Mouse (Mus musculus): ENCODE measurements around the gene Slc45a3. TPM values are rescaled to one million over a fixed set of nuclear protein-coding genes. Genes with fewer than 3 reads are reported as not detected.

Slc45a3 gene
- polyA plus RNA-seq, 1 experiment from 2014 or later = 2.1 TPM

DNA sequence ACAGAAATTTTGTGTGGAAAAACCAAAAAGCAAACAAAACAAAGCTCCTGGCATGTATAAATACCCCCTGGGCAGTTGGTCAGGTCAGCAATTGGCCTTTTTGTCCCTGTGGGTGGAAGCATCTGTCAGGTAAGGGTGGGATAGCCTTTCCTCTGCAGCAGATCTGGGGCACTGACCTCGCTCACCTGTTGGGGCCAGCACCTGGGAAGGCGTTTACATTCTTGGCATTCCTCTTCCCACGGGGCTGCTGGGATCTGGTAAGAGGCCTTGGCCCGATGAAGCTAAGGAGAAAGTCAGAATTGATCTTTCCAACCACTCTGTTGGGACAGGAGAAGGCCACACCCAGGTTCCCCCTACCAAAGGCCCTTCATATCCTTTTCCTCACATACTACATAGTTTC lies 7.1 kb downstream of the Slc45a3 start:
- no peak overlapping the region for H3K27ac ChIP-seq (ENCODE audit: low read depth)
- H3K4me3 ChIP-seq (ENCODE audit: low read depth, low read length) = no peak overlapping the region
- no peak overlapping the region for H3K4me2 ChIP-seq (ENCODE audit: low read length)
- H3K27me3 ChIP-seq (replicated peaks; ENCODE audit: control insufficient read depth, insufficient read depth, low read length) = peaks cover 8% of the 10 kb centered on the region; the same call in 1 of the 2 replicates
- 42% methylated on average over 4 of the region's 4 CpGs for WGBS
- peaks cover 27% of the 10 kb centered on the region for H3K4me1 ChIP-seq (replicated peaks; ENCODE audit: control insufficient read depth, insufficient read depth, low read length)
- H3K9ac ChIP-seq (ENCODE audit: low read length) = no peak overlapping the region
- ATAC-seq (replicated peaks; ENCODE audit: low FRiP score, low TSS enrichment, low read depth) (no peak), DNase-seq (ENCODE audit: low spot score) (no peak)
- no peaks in the 10 kb centered on the region for H3K36me3 ChIP-seq (ENCODE audit: control insufficient read depth, insufficient read depth, low read length)
- H3K9me3 ChIP-seq (ENCODE audit: control insufficient read depth, low read length) = no peaks in the 10 kb centered on the region

DNA sequence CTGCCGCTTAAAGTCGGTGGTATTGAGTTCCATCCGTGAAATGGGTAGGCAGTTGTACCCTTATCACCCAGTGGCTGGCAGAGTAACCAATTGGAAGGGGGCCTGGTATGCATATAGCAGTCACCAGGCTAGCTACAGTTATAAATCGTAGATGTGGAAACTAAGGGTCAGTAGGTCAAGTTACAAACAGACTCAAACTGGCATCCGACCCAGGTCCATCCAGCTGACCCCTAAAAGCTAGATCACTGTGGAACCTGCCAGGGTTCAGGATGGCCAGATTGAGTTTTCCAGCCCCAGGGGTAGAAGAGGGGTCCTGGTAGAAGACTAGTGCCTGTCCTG lies 7.5 kb downstream of the Slc45a3 start:
- Histone ChIP-seq H3K9me3 (ENCODE audit: control insufficient read depth, low read length) (no peaks in the 10 kb centered on the region), H3K4me3 (ENCODE audit: low read depth, low read length) (no peak overlapping the region), H3K36me3 (ENCODE audit: control insufficient read depth, insufficient read depth, low read length) (no peaks in the 10 kb centered on the region), H3K27me3 (replicated peaks; ENCODE audit: control insufficient read depth, insufficient read depth, low read length) (0 out of 2 replicates have a peak, but pooled peaks cover 8% of the 10 kb centered on the region), H3K27ac (ENCODE audit: low read depth) (no peak overlapping the region), H3K4me2 (ENCODE audit: low read length) (no peak overlapping the region), H3K9ac (ENCODE audit: low read length) (no peak overlapping the region), H3K4me1 (replicated peaks; ENCODE audit: control insufficient read depth, insufficient read depth, low read length) (peaks cover 27% of the 10 kb centered on the region)
- ATAC-seq (replicated peaks; ENCODE audit: low FRiP score, low TSS enrichment, low read depth) (no peak), DNase-seq (ENCODE audit: low spot score) (no peak)
- WGBS = 50% methylated on average over 5 of the region's 5 CpGs

DNA sequence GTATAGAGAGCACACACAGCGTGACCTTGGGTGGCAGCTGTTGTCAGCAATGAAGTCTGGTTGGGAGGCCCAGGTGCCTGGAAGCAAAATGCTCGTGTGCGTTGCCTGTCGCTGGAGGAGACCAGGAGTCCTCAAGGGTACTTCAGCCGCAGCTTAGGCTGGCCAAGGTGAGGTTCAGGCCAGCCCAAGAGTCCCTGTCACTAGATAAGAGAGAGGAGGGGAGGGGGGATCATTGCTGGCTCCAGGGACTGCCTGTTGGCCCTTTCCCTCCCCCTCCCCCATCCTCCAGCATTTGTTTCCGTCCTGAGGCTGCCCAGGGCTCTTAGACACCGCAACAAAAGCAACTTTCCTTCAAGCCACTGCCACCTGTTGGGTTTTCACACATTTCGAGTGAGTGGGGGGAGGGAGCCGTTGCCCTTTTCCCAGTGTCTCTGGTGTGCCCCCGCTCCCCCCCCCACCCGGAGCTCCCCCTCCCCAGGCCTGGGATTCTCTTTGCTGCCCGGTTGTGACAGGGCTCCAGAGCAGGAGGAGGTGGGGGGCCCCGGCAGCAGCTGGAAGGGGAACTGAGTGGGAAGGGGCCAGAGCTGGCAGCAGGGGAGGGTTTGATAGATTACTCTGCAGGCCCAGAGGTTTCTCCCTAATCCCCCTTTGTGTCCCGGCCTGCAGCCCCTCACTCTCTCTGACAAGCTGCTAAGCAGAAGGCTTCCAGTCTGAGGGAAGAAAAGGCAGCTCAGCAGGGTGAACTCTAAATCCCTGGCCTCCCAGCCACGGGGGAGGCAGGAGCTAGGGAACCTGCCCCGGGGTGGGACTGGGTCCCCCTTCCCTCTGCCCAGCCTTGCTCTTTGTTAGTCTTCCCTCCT lies 8.1 kb downstream of the Slc45a3 start:
- Histone ChIP-seq H3K4me2 (ENCODE audit: low read length) (peak overlapping the region; percentile 37), H3K4me3 (ENCODE audit: low read depth, low read length) (no peak overlapping the region), H3K9ac (ENCODE audit: low read length) (no peak overlapping the region), H3K9me3 (ENCODE audit: control insufficient read depth, low read length) (no peaks in the 10 kb centered on the region), H3K4me1 (replicated peaks; ENCODE audit: control insufficient read depth, insufficient read depth, low read length) (peaks cover 27% of the 10 kb centered on the region), H3K27me3 (replicated peaks; ENCODE audit: control insufficient read depth, insufficient read depth, low read length) (0 out of 2 replicates have a peak, but pooled peaks cover 2% of the 10 kb centered on the region), H3K36me3 (ENCODE audit: control insufficient read depth, insufficient read depth, low read length) (no peaks in the 10 kb centered on the region), H3K27ac (ENCODE audit: low read depth) (no peak overlapping the region)
- WGBS = 10% methylated on average over 16 of the region's 16 CpGs
- DNase-seq (ENCODE audit: low spot score) = peak; percentile 59
- no peak for ATAC-seq (replicated peaks; ENCODE audit: low FRiP score, low TSS enrichment, low read depth)

DNA sequence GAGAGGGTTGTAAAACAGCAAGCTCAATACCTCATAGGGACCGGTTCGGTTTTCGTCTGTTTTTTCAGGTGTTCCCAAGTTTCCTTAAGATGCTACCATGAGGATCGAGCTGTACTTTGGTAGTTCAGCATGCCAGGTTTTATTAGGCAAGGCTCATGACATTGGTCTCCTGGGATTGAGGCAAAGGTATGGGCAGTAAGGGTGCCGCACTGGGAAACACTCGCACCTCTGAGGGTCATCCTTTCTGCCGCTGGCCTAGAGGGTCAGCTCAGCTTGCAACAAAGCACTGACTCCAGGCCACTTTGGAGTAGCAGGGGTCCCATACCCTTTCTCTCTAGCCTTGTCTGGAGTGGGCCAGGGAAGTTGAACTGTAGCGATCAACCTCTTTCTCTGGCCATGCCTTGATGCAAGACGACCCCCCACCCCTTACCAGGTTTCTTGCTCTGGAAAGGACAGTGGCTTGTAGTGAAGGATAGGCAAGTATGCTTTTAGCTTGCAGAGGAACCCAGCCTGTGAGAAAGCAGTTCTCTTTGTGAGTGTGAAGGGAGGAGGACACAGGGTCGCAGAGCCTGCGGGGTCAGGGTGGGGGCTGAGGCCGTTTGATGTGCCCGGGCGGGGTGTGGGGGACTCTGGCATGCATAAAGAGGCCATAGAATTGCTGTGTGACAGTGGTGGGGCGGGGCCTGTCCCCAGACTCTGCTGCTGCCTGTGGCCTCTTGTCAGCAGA lies 9.2 kb downstream of the Slc45a3 start:
- WGBS = 28% methylated on average over 15 of the region's 15 CpGs
- Histone ChIP-seq H3K4me1 (replicated peaks; ENCODE audit: control insufficient read depth, insufficient read depth, low read length) (peaks cover 27% of the 10 kb centered on the region), H3K9me3 (ENCODE audit: control insufficient read depth, low read length) (no peaks in the 10 kb centered on the region), H3K4me2 (ENCODE audit: low read length) (no peak overlapping the region), H3K4me3 (ENCODE audit: low read depth, low read length) (no peak overlapping the region), H3K27me3 (replicated peaks; ENCODE audit: control insufficient read depth, insufficient read depth, low read length) (0 out of 2 replicates have a peak, but pooled peaks cover 2% of the 10 kb centered on the region), H3K36me3 (ENCODE audit: control insufficient read depth, insufficient read depth, low read length) (no peaks in the 10 kb centered on the region), H3K27ac (ENCODE audit: low read depth) (no peak overlapping the region), H3K9ac (ENCODE audit: low read length) (no peak overlapping the region)
- ATAC-seq (replicated peaks; ENCODE audit: low FRiP score, low TSS enrichment, low read depth) (peak; percentile 4; the same call in 1 of the 2 replicates), DNase-seq (ENCODE audit: low spot score) (no peak)

DNA sequence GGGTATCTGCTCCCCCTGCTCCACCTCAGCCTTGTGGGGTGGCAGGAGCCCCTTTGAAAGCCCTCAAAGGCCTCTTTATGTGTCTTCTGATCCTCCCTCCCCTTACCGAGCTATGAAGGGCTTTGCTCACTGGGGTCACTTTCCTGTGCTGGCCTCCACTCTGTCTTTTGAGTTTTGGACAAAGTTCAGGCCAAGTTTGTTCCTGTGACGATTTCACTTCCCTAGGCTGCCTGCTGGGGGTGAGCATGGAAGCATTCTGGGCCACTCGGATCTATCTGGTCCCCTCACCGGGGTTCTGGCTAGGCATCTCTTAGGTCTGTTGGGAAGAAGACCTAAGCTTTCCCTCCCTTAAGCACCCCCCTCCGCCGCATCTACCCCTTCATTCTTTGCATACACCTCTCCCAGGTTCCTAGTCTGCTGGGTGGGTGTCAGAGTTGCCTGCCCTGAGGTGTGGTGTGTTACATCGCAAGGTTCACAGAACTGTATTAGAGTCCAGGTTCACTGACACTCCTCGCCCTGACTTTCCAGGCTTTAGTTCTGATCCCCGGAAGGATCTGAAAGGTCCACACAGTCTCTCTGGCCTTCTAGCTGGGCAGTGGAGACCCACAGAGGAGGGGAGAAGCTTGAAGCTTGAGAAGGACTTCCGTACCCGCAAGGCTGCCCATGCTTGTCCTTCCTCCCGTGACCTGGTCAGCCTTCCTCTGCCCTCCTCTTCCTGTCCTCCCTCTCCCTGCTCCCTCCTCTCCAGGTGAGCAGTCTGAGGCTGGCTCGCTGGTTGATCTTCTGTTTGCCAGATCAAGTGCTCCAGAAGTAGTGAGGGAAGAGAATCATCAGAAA lies 9.9 kb downstream of the Slc45a3 start:
- H3K9ac ChIP-seq (ENCODE audit: low read length) = no peak overlapping the region
- DNase-seq (ENCODE audit: low spot score) (no peak), ATAC-seq (replicated peaks; ENCODE audit: low FRiP score, low TSS enrichment, low read depth) (0 out of 2 replicates have a peak, but pooled peaks have one; percentile 9)
- no peak overlapping the region for H3K27ac ChIP-seq (ENCODE audit: low read depth)
- H3K9me3 ChIP-seq (ENCODE audit: control insufficient read depth, low read length) = no peaks in the 10 kb centered on the region
- peaks cover 27% of the 10 kb centered on the region for H3K4me1 ChIP-seq (replicated peaks; ENCODE audit: control insufficient read depth, insufficient read depth, low read length)
- no peaks in the 10 kb centered on the region for H3K36me3 ChIP-seq (ENCODE audit: control insufficient read depth, insufficient read depth, low read length)
- no peak overlapping the region for H3K4me3 ChIP-seq (ENCODE audit: low read depth, low read length)
- no peak overlapping the region for H3K4me2 ChIP-seq (ENCODE audit: low read length)
- 0 out of 2 replicates have a peak, but pooled peaks cover 1% of the 10 kb centered on the region for H3K27me3 ChIP-seq (replicated peaks; ENCODE audit: control insufficient read depth, insufficient read depth, low read length)
- 42% methylated on average over 13 of the region's 13 CpGs for WGBS

DNA sequence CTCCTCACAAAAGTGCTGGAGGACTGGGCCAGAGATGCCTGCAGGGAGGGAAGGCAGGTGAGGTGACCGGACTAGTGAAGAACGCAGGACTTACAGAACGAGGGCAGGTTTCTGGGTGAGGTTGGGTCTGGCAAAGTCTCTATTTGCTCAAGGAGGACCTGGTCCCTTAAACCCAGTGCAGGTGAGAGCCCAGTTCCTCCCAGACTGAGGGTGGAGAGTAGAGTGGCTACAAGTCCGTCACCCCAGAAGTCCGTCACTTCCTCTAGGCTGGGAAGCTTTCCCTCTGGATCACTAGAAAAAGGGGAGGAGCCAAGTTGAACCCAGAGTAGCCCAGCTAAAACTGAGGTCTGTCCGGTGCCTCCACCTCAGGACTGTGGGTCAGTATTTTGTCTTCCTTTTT lies 11.2 kb downstream of the Slc45a3 start:
- 72% methylated on average over 6 of the region's 6 CpGs for WGBS
- Histone ChIP-seq H3K9me3 (ENCODE audit: control insufficient read depth, low read length) (no peaks in the 10 kb centered on the region), H3K9ac (ENCODE audit: low read length) (no peak overlapping the region), H3K4me2 (ENCODE audit: low read length) (no peak overlapping the region), H3K27me3 (replicated peaks; ENCODE audit: control insufficient read depth, insufficient read depth, low read length) (no peaks in the 10 kb centered on the region), H3K36me3 (ENCODE audit: control insufficient read depth, insufficient read depth, low read length) (no peaks in the 10 kb centered on the region), H3K27ac (ENCODE audit: low read depth) (no peak overlapping the region), H3K4me3 (ENCODE audit: low read depth, low read length) (no peak overlapping the region), H3K4me1 (replicated peaks; ENCODE audit: control insufficient read depth, insufficient read depth, low read length) (peaks cover 27% of the 10 kb centered on the region)
- ATAC-seq (replicated peaks; ENCODE audit: low FRiP score, low TSS enrichment, low read depth) (0 out of 2 replicates have a peak, but pooled peaks have one; percentile 15), DNase-seq (ENCODE audit: low spot score) (no peak)

DNA sequence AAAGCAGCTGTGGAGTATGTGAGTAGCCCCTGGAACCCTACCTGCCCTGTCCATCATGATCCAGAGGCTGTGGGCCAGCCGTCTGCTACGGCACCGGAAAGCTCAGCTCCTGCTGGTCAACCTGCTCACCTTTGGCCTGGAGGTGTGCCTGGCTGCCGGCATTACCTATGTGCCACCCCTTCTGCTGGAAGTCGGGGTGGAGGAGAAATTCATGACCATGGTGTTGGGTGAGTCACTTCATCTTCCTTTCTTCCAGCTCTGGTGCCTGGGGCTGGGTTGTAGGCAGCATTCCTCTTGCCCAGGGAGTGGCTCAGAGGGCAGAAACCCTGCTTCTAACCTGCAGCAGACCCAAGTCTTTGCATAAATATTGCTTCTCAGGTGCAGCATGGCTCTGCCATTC lies 14.1 kb downstream of the Slc45a3 start:
- no peak overlapping the region for H3K9ac ChIP-seq (ENCODE audit: low read length)
- 77% methylated on average over 5 of the region's 5 CpGs for WGBS
- ATAC-seq (replicated peaks; ENCODE audit: low FRiP score, low TSS enrichment, low read depth) (no peak), DNase-seq (ENCODE audit: low spot score) (no peak)
- no peaks in the 10 kb centered on the region for H3K9me3 ChIP-seq (ENCODE audit: control insufficient read depth, low read length)
- H3K27ac ChIP-seq (ENCODE audit: low read depth) = no peak overlapping the region
- no peak overlapping the region for H3K4me3 ChIP-seq (ENCODE audit: low read depth, low read length)
- H3K4me2 ChIP-seq (ENCODE audit: low read length) = no peak overlapping the region
- no peaks in the 10 kb centered on the region for H3K36me3 ChIP-seq (ENCODE audit: control insufficient read depth, insufficient read depth, low read length)
- peaks cover 10% of the 10 kb centered on the region for H3K4me1 ChIP-seq (replicated peaks; ENCODE audit: control insufficient read depth, insufficient read depth, low read length)
- no peaks in the 10 kb centered on the region for H3K27me3 ChIP-seq (replicated peaks; ENCODE audit: control insufficient read depth, insufficient read depth, low read length)

DNA sequence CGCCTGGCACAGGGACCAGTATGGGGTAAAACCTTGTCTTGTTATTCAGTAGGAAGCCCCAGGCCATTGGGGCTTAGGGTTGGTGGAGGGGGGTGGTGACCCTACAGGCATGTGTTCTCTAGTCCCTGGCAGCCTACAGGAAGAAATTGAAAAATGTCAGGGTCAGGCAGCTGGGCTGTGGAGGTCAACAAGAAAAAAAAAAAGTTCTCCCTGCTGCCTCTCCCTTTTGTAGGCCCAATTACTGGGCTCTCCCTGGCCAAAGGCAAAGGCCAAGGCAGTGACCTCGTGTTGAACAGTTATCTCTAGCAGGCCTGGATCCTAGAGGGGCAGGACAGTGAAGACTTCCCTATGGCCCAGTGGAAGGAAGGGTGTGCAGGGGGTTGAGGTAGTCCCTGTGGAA lies 17.7 kb downstream of the Slc45a3 start:
- Histone ChIP-seq H3K36me3 (ENCODE audit: control insufficient read depth, insufficient read depth, low read length) (no peaks in the 10 kb centered on the region), H3K4me1 (replicated peaks; ENCODE audit: control insufficient read depth, insufficient read depth, low read length) (no peaks in the 10 kb centered on the region), H3K9ac (ENCODE audit: low read length) (no peak overlapping the region), H3K27ac (ENCODE audit: low read depth) (no peak overlapping the region), H3K4me2 (ENCODE audit: low read length) (no peak overlapping the region), H3K4me3 (ENCODE audit: low read depth, low read length) (no peak overlapping the region), H3K9me3 (ENCODE audit: control insufficient read depth, low read length) (no peaks in the 10 kb centered on the region), H3K27me3 (replicated peaks; ENCODE audit: control insufficient read depth, insufficient read depth, low read length) (no peaks in the 10 kb centered on the region)
- WGBS = 32% methylated on average over 2 of the region's 2 CpGs
- DNase-seq (ENCODE audit: low spot score) (no peak), ATAC-seq (replicated peaks; ENCODE audit: low FRiP score, low TSS enrichment, low read depth) (no peak)

Data from intestine, embryonic 14.5 days (tissue).